Mouse (Mus musculus): ENCODE results near the gene Pcnx3. TPM values are rescaled to one million over a fixed set of nuclear protein-coding genes. Genes with fewer than 3 reads are reported as not detected.
A peak's percentile ranks its signal among the peaks of the same experiment; 100 is the strongest.

Pcnx3 gene
- polyA plus RNA-seq, 1 experiment from 2014 or later, result 14.8 TPM

DNA sequence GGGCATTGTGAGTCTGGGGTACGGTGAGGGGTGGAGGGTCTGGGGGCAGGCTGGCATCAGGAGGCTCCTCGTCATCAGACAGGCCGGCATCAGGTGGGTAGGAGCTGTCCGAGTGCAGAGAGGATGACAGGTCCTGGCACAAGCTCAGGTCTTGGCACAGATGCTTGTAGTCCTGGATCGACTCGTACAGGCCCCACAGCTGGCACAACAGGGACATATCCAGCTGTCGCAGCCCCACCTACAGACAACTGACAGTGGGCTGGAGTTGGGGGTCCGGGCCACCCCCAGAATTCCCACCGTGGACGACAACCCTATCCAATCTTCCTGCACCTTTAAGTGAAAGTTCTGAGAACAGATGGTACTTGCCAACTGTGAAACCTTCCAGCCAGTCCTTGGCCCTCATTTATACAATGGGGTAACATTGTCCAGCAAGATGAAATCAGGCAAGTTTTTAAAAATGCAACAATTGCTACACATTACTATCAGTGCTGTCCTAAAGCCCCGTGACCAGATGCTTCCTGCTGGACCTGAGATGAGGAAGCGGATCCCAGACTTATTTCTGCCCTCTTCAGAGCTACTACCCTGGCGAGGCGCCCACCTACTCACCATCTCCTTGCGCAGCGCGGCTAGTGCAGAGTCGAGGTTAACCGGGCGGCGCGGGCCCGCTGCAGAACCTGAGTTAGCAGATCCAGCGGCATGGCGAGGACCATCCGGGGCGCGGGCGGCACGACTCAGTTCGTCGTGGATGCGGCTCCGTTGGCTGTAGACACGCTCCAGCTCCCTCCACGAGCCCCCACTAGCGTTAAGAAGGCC is 40.1 kb upstream of the Pcnx3 start:
- DNase-seq (ENCODE audit: low spot score), result peak; percentile 71
- Histone ChIP-seq H3K27me3 (ENCODE audit: insufficient read depth, low read length) (no peaks in the 10 kb centered on the region), H3K27ac (peak overlapping the region; percentile 84), H3K9me3 (replicated peaks; ENCODE audit: low read length) (no peaks in the 10 kb centered on the region), H3K9ac (ENCODE audit: low read depth, low read length) (peak overlapping the region; percentile 92), H3K4me1 (replicated peaks; ENCODE audit: insufficient read depth, low read length) (peaks cover 41% of the 10 kb centered on the region), H3K36me3 (ENCODE audit: insufficient read depth, low read length) (no peaks in the 10 kb centered on the region), H3K4me2 (ENCODE audit: low read length) (peak overlapping the region; percentile 70), H3K4me3 (replicated peaks; ENCODE audit: low read depth, low read length) (peak overlapping the region; percentile 85)
- TF ChIP-seq CTCF (IDR thresholded peaks at IDR 0.05; ENCODE audit: low read depth), result no peak
- ATAC-seq (replicated peaks; ENCODE audit: low FRiP score, low read depth), result 0 out of 2 replicates have a peak, but pooled peaks have one; percentile 9
- 7% methylated on average over 37 of the region's 37 CpGs for WGBS

DNA sequence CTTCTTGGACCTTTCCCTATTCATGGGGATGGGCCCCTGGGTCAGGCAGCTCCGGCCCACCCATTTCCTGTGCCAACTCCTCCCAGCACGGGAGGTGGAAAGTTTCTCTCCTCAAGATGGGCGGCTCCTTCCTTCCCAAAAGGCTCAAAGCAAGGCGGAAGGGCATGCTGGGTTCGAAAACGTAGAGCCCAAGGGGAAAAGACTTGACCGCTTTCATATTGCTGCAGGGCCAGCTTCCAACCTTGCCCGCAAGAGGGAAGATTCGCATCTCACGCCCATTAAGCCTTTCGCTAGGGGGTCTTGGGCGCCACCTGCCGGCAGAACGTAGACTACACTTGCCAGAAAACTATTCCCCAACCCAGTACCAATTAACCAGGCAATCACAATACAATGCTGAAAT is 39.0 kb upstream of the Pcnx3 start:
- TF ChIP-seq CTCF (IDR thresholded peaks at IDR 0.05; ENCODE audit: low read depth), result peak; percentile 99
- peak overlapping the region; percentile 85; the same call in 1 of the 2 replicates for H3K4me3 ChIP-seq (replicated peaks; ENCODE audit: low read depth, low read length)
- H3K4me2 ChIP-seq (ENCODE audit: low read length), result peak overlapping the region; percentile 70
- H3K27me3 ChIP-seq (ENCODE audit: insufficient read depth, low read length), result no peaks in the 10 kb centered on the region
- DNase-seq (ENCODE audit: low spot score), result peak; percentile 91
- peaks cover 41% of the 10 kb centered on the region for H3K4me1 ChIP-seq (replicated peaks; ENCODE audit: insufficient read depth, low read length)
- ATAC-seq (replicated peaks; ENCODE audit: low FRiP score, low read depth), result no peak
- H3K9ac ChIP-seq (ENCODE audit: low read depth, low read length), result peak overlapping the region; percentile 24; the same call in 1 of the 2 replicates
- WGBS, result 3% methylated on average over 14 of the region's 14 CpGs
- no peaks in the 10 kb centered on the region for H3K36me3 ChIP-seq (ENCODE audit: insufficient read depth, low read length)
- peak overlapping the region; percentile 67 for H3K27ac ChIP-seq
- no peaks in the 10 kb centered on the region for H3K9me3 ChIP-seq (replicated peaks; ENCODE audit: low read length)

DNA sequence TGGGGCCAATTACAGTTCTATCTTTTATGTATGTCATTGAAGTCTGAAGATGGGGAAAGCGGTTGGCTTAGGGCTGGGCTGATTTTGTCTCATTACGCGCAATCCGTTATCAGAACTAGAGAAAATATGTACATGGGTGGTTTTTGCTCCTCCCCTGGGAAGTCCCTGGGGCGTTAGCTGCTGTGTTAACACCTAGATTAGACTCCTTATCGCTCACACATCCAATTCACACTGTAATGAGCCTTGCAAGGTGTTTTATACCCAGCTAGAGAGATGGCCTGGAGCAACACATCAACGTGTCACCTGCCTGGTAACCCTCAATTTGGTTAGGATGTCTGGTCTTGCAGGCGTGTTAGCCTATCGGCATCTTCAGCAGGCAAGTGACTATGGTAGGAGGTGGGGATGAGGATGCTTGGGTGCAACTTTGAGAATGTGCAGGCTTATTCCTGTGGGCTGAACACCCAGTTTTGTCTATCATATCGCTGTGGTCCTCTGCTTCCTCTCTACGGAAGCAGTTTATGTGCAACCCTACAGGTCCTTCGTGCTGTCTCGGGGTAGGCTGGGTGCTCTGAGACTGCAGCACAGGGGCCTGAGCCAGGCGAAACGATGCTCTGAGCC is 38.4 kb upstream of the Pcnx3 start:
- no peaks in the 10 kb centered on the region for H3K27me3 ChIP-seq (ENCODE audit: insufficient read depth, low read length)
- peaks cover 41% of the 10 kb centered on the region for H3K4me1 ChIP-seq (replicated peaks; ENCODE audit: insufficient read depth, low read length)
- H3K9ac ChIP-seq (ENCODE audit: low read depth, low read length), result peak overlapping the region; percentile 24; the same call in 1 of the 2 replicates
- no peak for ATAC-seq (replicated peaks; ENCODE audit: low FRiP score, low read depth)
- H3K9me3 ChIP-seq (replicated peaks; ENCODE audit: low read length), result no peaks in the 10 kb centered on the region
- no peak for DNase-seq (ENCODE audit: low spot score)
- H3K36me3 ChIP-seq (ENCODE audit: insufficient read depth, low read length), result no peaks in the 10 kb centered on the region
- TF ChIP-seq CTCF (IDR thresholded peaks at IDR 0.05; ENCODE audit: low read depth), result no peak
- H3K4me2 ChIP-seq (ENCODE audit: low read length), result peak overlapping the region; percentile 70
- H3K27ac ChIP-seq, result peak overlapping the region; percentile 67
- 65% methylated on average over 15 of the region's 15 CpGs for WGBS
- H3K4me3 ChIP-seq (replicated peaks; ENCODE audit: low read depth, low read length), result peak overlapping the region; percentile 85; the same call in 1 of the 2 replicates

DNA sequence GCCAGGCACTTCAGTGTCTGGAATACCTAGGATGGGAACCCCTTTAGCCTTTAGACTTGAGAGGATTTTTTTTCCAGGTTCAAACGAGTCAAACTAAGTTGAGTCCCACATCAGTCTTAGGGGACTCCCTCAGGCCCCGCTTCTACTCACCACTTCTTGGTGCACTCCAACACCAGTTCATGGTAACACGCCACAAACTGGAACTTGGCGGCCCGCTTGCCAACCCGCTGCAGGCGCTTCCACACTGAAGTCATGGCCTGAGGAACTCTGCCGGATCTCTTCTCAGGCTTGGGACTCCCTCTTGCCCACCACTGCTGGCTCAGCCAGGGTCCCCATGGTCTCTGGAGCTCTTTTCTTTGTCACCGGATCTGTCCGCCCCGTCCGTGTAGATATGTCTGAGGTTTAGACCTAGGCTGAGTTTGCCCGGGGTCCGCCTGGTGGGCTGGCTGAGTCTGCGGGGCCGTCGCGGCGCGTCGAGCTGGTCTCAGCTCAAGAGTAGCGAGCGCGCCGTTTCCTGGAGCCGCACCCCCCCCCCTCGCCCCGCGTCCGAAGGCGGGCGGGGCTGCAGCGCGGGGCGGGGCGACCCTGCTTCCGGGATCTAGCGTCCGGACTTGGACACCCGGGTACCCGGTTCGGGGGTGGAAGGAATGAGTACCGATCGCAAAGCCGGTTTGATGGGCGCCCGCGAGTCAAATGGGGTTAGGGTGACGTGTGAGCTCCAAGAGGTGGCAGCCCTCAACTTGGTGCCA is 37.2 kb upstream of the Pcnx3 start, which contains the start of gene Ehbp1l1:
Gene Ehbp1l1, minus strand, starts transcription at position 551 of the 749 bp plus-strand sequence.
- no peak for ATAC-seq (replicated peaks; ENCODE audit: low FRiP score, low read depth)
- peak; percentile 84 for DNase-seq (ENCODE audit: low spot score)
- H3K27me3 ChIP-seq (ENCODE audit: insufficient read depth, low read length), result no peaks in the 10 kb centered on the region
- no peak for TF ChIP-seq CTCF (IDR thresholded peaks at IDR 0.05; ENCODE audit: low read depth)
- no peaks in the 10 kb centered on the region for H3K9me3 ChIP-seq (replicated peaks; ENCODE audit: low read length)
- 7% methylated on average over 49 of the region's 49 CpGs for WGBS
- peak within 1 kb of the TSS; percentile 85 for H3K4me3 ChIP-seq (replicated peaks; ENCODE audit: low read depth, low read length)
- peak within 1 kb of the TSS; percentile 70 for H3K4me2 ChIP-seq (ENCODE audit: low read length)
- H3K9ac ChIP-seq (ENCODE audit: low read depth, low read length), result peak within 1 kb of the TSS; percentile 59
- peak within 1 kb of the TSS; percentile 69 for H3K27ac ChIP-seq
- peaks cover 5% of the 10 kb centered on the region; the same call in 1 of the 2 replicates for H3K36me3 ChIP-seq (ENCODE audit: insufficient read depth, low read length)
- H3K4me1 ChIP-seq (replicated peaks; ENCODE audit: insufficient read depth, low read length), result peaks cover 37% of the 10 kb centered on the region

DNA sequence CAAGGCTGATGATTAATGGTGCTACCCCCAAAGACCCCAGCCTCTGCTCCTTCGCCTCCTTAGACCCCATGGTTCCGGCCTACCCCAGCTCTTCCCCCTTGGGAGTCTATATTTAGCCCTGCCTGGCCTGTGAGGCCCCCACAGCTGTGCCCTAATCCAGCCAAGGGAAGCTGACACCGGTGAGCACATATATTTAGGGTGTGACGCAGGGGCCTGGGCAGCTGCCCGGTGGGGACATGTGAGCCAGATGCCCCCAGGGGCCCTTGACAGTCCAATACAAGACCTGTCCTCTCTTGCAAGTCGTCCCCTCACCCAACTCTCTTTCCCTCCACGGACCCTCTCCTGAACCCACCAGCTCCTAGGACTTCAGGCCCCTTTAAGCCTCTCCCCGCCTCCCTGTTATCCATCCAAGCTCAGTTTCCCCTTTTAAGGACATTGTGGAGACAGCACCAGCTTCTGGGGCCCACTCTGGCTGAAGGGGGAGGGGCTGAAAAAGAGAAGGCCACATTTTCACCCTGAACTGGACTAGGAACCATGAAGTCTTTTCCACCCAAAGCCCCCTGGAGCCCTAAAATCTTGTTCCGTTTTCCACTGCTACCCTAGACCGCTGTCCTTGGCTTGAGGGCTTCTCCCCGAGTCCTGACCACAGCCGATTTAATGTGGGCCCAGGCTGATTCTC is 36.5 kb upstream of the Pcnx3 start:
- 41% methylated on average over 12 of the region's 12 CpGs for WGBS
- TF ChIP-seq CTCF (IDR thresholded peaks at IDR 0.05; ENCODE audit: low read depth), result no peak
- H3K27me3 ChIP-seq (ENCODE audit: insufficient read depth, low read length), result no peaks in the 10 kb centered on the region
- ATAC-seq (replicated peaks; ENCODE audit: low FRiP score, low read depth), result no peak
- peaks cover 13% of the 10 kb centered on the region for H3K36me3 ChIP-seq (ENCODE audit: insufficient read depth, low read length)
- peaks cover 33% of the 10 kb centered on the region for H3K4me1 ChIP-seq (replicated peaks; ENCODE audit: insufficient read depth, low read length)
- peak overlapping the region; percentile 70 for H3K4me2 ChIP-seq (ENCODE audit: low read length)
- DNase-seq (ENCODE audit: low spot score), result peak; percentile 35
- H3K9me3 ChIP-seq (replicated peaks; ENCODE audit: low read length), result no peaks in the 10 kb centered on the region
- H3K9ac ChIP-seq (ENCODE audit: low read depth, low read length), result peak overlapping the region; percentile 59
- H3K4me3 ChIP-seq (replicated peaks; ENCODE audit: low read depth, low read length), result peak overlapping the region; percentile 44
- H3K27ac ChIP-seq, result peak overlapping the region; percentile 69

Measured in kidney, postnatal 0 days (tissue).